Mouse (Mus musculus) ES-E14 (cell line): ENCODE results near the gene Flt3l. TPM values are rescaled to one million over a fixed set of nuclear protein-coding genes. Genes with fewer than 3 reads are reported as not detected.

Experiments used
- DNase-seq: peaks from one replicate; pipeline ENCODE4 v3.0.0-alpha.2; 2013; ENCODE audit warnings: low read depth, low spot score
- H3K27ac ChIP-seq: 2 replicates; pipeline ENCODE4 v1.5.1; 2012; ENCODE audit warnings: low read depth, mild to moderate bottlenecking, low read length, moderate library complexity, mixed read lengths; ENCODE audit not compliant: poor library complexity, insufficient read depth, severe bottlenecking
- H3K36me3 ChIP-seq: 2 replicates; pipeline ENCODE4 v1.6.1; 2012; ENCODE audit warnings: mild to moderate bottlenecking, low read length, moderate library complexity, mixed read lengths; ENCODE audit not compliant: control insufficient read depth, poor library complexity, insufficient read depth, severe bottlenecking
- H3K4me1 ChIP-seq, 2 experiments: fragments of 150-350 bp in 1 of 2; sonication (generic) in 1 of 2; 2 replicates each; pipeline ENCODE4 v1.6.1; 2012; ENCODE audit warnings: low read length in 2 of 2, mild to moderate bottlenecking in 1 of 2, mixed read lengths in 1 of 2; ENCODE audit not compliant: control insufficient read depth in 2 of 2, insufficient read depth in 2 of 2, poor library complexity in 1 of 2
- H3K4me3 ChIP-seq, 2 experiments: fragments of 150-350 bp in 1 of 2; sonication (generic) in 1 of 2; 2 replicates each; pipeline ENCODE4 v1.5.1; 2012; ENCODE audit warnings: low read length in 2 of 2, low read depth in 1 of 2, mild to moderate bottlenecking in 1 of 2, mixed read lengths in 1 of 2; ENCODE audit not compliant: insufficient read depth in 1 of 2, poor library complexity in 1 of 2, severe bottlenecking in 1 of 2
- H3K9ac ChIP-seq: 2 replicates; pipeline ENCODE4 v1.6.1; 2012; ENCODE audit warnings: low read depth, mild to moderate bottlenecking, low read length, mixed read lengths; ENCODE audit not compliant: poor library complexity, insufficient read depth, severe bottlenecking
- H3K9me3 ChIP-seq: fragments of 150-350 bp; sonication (generic); 2 replicates; pipeline ENCODE4 v1.6.1; 2012; ENCODE audit warnings: low read depth, mild to moderate bottlenecking, low read length; ENCODE audit not compliant: control insufficient read depth, insufficient read depth
- CHD2 ChIP-seq: IDR thresholded peaks from 2 replicates; pipeline ENCODE4 v1.6.1; 2014; ENCODE audit warnings: mild to moderate bottlenecking, low read depth, low read length, inconsistent platforms
- HCFC1 ChIP-seq: IDR thresholded peaks from 2 replicates; pipeline ENCODE4 v1.6.1; 2012; ENCODE audit warnings: low read length, inconsistent platforms, borderline replicate concordance; ENCODE audit not compliant: insufficient read depth
- MAFK ChIP-seq: IDR thresholded peaks from 2 replicates; pipeline ENCODE4 v1.6.1; 2014; ENCODE audit warnings: mild to moderate bottlenecking, low read depth, low read length, inconsistent platforms; ENCODE audit not compliant: insufficient read depth
- ZC3H11A ChIP-seq: IDR thresholded peaks from 2 replicates; pipeline ENCODE4 v1.6.1; 2012; ENCODE audit warnings: low read depth, mild to moderate bottlenecking, inconsistent platforms, low read length, borderline replicate concordance
- ZNF384 ChIP-seq: IDR thresholded peaks from 2 replicates; pipeline ENCODE4 v1.6.1; 2012; ENCODE audit warnings: low read depth, low read length, inconsistent platforms
- in situ Hi-C, 2 experiments: fragments of 600-800 bp; cut with MboI; formaldehyde crosslinking; loops; one replicate each; pipeline ENCODE4 v1.15.1; 2025; ENCODE audit warnings: low sequenced_read_pairs in 2 of 2, inconsistent platforms in 1 of 2; ENCODE audit not compliant: unreplicated experiment in 2 of 2
- total RNA-seq: library from RNA; depleted of rRNA; stranded (reverse); fragments of 300-350 nt; gene quantifications from 2 replicates; pipeline ENCODE4 v1.2.3, GENCODE M21; 2012; rRNA removed

Gene Flt3l
- 1.8 and 1.9 TPM in 2 replicates for total RNA-seq

- no peak within 1 kb of the TSS for H3K27ac ChIP-seq
- in situ Hi-C loops: no loop called here
- DNase-seq: peak; percentile 63
- peak within 1 kb of the TSS; percentile 55; the same call in 1 of the 2 replicates for H3K9ac ChIP-seq
- H3K4me3 ChIP-seq: peak within 1 kb of the TSS; percentile 38 to 56; a peak in 3 of 4 replicates
- TF ChIP-seq HCFC1 (no peak), MAFK (no peak), ZNF384 (no peak), ZC3H11A (peak; percentile 42; the same call in 1 of the 2 replicates)
- H3K9me3 ChIP-seq: no peaks in the 10 kb centered on the region
- no peaks in the 10 kb centered on the region for H3K36me3 ChIP-seq
- H3K4me1 ChIP-seq: peaks cover 0 to 18% of the 10 kb centered on the region in 2 experiments; a peak in 1 of 4 replicates
Measured at GRCm38 (mm10) chr7:45135993-45136567, at the start of gene Flt3l, which contains the start of gene Gm45713. Gene Flt3l (minus strand): TSS chr7:45136432. Gene Gm45713 (minus strand): TSS chr7:45136231.

GRCm38 (mm10) chr7:45185921-45186320 lies 49.7 kb upstream of the Flt3l start:
- H3K4me1 ChIP-seq: peaks cover 0 to 16% of the 10 kb centered on the region in 2 experiments; a peak in 3 of 4 replicates
- no peak for TF ChIP-seq ZNF384
- no peak for TF ChIP-seq MAFK
- no peak for TF ChIP-seq HCFC1
- TF ChIP-seq CHD2: no peak
- no peak for TF ChIP-seq ZC3H11A
- H3K9me3 ChIP-seq: no peaks in the 10 kb centered on the region
- H3K9ac ChIP-seq: no peak overlapping the region
- H3K4me3 ChIP-seq: no peak overlapping the region
- H3K36me3 ChIP-seq: no peaks in the 10 kb centered on the region
- in situ Hi-C loops: no loop called here
- DNase-seq: no peak
- no peak overlapping the region for H3K27ac ChIP-seq

- H3K4me3 ChIP-seq: no peak overlapping the region
- no peak for DNase-seq
- no peak for TF ChIP-seq MAFK
- TF ChIP-seq HCFC1: no peak
- no peak for TF ChIP-seq CHD2
- TF ChIP-seq ZC3H11A: no peak
- TF ChIP-seq ZNF384: no peak
- no peak overlapping the region for H3K27ac ChIP-seq
- H3K9ac ChIP-seq: no peak overlapping the region
- in situ Hi-C loops: no loop called here
- H3K36me3 ChIP-seq: no peaks in the 10 kb centered on the region
- no peaks in the 10 kb centered on the region for H3K9me3 ChIP-seq
- peaks cover 0 to 11% of the 10 kb centered on the region in 2 experiments; a peak in 3 of 4 replicates for H3K4me1 ChIP-seq
Measured at GRCm38 (mm10) chr7:45183672-45184071, 47.4 kb upstream of the Flt3l start.

GRCm38 (mm10) chr7:45182606-45183005 lies 46.4 kb upstream of the Flt3l start:
- Histone ChIP-seq H3K4me1 (peaks cover 0 to 8% of the 10 kb centered on the region in 2 experiments; a peak in 2 of 4 replicates), H3K9ac (peak overlapping the region; percentile 61), H3K9me3 (no peaks in the 10 kb centered on the region), H3K4me3 (peak overlapping the region; percentile 47 to 68), H3K36me3 (no peaks in the 10 kb centered on the region), H3K27ac (no peak overlapping the region)
- no peak for DNase-seq
- in situ Hi-C loops: no loop called here
- no peak for TF ChIP-seq CHD2
- TF ChIP-seq HCFC1: no peak
- TF ChIP-seq ZNF384: no peak
- no peak for TF ChIP-seq ZC3H11A
- TF ChIP-seq MAFK: no peak
